Mouse (Mus musculus): ENCODE results near the gene Camsap2.

DNA sequence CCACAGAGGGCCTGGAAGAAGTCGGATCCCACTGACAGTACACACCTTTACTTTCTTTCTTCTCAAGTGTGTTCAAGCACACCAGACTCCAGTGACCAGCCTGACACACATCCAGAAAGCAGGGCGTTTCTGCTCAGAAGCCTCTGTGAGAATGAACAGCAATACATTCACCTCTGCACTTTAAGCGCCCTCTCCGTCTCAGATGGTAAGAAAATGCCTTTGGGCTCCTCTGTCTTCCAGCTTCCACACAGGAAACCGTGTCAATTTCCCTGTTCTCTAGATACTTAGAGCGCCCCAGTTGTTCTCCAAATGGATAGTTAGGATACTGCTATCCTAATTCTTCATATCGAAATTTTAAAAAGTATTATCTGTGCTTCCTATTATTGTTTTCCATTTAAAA lies 2.2 kb downstream of the Camsap2 start:
- TF ChIP-seq GATA1 (IDR thresholded peaks at IDR 0.05; ENCODE audit: borderline replicate concordance, low read length) (no peak), CTCF (IDR thresholded peaks at IDR 0.05; ENCODE audit: low read depth, low read length) (no peak), POLR2AphosphoS5 (IDR thresholded peaks at IDR 0.05; ENCODE audit: insufficient replicate concordance, low read depth, low read length) (no peak), TAL1 (conservative IDR thresholded peaks at IDR 0.05; ENCODE audit: low read depth, low read length) (no peak), GATA2 (IDR thresholded peaks at IDR 0.05; ENCODE audit: borderline replicate concordance, low read depth, low read length) (no peak)
